Mouse (Mus musculus) erythroblast, adult 5-6 weeks (primary cell): ENCODE measurements around the gene Tcl1b1. TPM values are rescaled to one million over a fixed set of nuclear protein-coding genes. Genes with fewer than 3 reads are reported as not detected.
A peak's percentile ranks its signal among the peaks of the same experiment; 100 is the strongest.
"Not testable (repeated sequence)": the region's sequence is repeated elsewhere in the genome, so short reads cannot be mapped to it uniquely, and the experiment has no call there.

Experiments
- ATAC-seq: replicated peaks from 2 replicates; pipeline ENCODE4 v1.8.0; 2016; ENCODE audit warnings: moderate number of reproducible peaks, mild to moderate bottlenecking, moderate TSS enrichment, inconsistent platforms; ENCODE audit not compliant: poor library complexity, low FRiP score, severe bottlenecking
- total RNA-seq, 2 experiments: library from RNA; stranded (forward) in 1 of 2; stranded (reverse) in 1 of 2; fragments of 150-400 nt in 1 of 2; fragments of 200-764, 138-1000 nt in 1 of 2; gene quantifications; 2 replicates each; pipeline versions ENCODE4 v1.2.3 to v1.2.4; 2015 to 2017; ENCODE audit warnings: low replicate concordance in 2 of 2

The Tcl1b1 gene
- total RNA-seq (2015; ENCODE audit: low replicate concordance) (not detected in 2 replicates), total RNA-seq (2017; ENCODE audit: low replicate concordance) (not detected in 2 replicates)

DNA sequence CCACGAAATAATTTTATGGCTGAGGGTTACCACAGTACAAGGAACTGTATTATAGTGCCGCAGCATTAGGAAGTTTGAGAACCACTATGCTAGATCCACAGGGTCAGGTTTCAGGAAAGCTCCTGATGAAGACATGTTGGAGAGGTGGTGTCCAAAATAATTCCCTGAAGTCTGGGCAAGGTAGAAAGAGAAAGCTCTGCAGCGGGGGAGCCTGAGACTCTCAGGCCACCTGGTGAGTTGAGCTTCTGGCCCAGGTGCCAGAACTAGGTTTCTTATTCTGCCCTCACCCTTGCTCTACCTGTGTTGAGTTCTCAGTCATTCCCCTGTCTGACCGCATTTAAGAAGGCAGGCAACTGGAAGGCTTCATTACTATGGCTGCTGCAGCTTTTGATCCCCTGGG lies at the start of gene Tcl1b1:
TSS of gene Tcl1b1 (plus strand) at position 301 of the 400 bp plus-strand sequence.
- ATAC-seq = no peak

DNA sequence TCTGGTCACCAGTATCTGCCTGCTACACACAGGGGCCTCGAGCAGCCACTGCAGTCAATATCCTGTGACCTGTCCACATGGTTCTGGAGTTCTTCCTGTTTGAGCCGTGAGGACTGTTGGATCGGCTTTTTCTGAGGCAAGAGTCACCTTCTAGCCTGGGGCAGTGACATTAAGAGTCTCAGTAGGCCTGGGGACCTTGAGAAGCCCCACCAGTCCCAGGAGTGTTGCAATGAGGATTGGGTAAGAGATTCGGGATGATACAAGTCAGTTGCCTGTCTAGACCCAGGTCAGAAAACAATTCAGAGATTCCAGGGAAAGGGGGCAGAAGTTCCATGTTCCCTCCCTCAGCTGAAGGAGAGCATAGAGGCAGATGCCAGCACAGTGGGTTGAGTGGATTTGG lies 49.7 kb upstream of the Tcl1b1 start:
- no peak for ATAC-seq

DNA sequence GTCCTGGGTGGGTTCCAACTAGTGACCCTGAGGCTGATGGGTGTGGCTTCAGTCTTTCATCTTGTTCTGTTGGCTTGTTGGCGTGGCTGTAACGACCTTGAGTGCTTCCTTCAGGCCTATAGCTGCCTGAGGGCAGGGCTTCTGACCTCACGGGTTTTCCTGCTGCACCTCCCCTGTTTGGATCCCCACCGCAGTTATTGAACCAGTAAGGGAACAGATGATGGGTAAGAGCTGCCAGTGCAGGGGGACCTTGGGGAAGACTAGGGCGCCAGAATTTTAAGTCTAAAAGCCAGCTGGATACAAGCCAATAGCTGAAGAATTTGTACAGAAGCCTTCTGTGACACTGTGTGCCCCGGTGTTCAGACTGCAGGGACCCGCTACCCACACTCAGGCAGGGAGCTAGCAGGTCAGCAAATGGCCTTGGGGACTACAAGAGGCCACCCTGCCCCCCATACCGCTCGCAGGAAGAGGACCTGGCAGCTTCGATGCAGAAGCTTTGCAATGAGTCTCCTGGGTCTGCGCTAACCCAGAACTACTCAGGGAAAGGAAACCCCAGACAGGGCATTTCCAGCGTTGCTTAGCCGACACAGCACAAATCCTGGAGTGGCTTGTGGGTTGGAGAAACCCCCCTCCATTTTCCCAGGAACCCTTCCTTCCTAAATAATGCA lies 47.0 kb upstream of the Tcl1b1 start:
- ATAC-seq = no peak

DNA sequence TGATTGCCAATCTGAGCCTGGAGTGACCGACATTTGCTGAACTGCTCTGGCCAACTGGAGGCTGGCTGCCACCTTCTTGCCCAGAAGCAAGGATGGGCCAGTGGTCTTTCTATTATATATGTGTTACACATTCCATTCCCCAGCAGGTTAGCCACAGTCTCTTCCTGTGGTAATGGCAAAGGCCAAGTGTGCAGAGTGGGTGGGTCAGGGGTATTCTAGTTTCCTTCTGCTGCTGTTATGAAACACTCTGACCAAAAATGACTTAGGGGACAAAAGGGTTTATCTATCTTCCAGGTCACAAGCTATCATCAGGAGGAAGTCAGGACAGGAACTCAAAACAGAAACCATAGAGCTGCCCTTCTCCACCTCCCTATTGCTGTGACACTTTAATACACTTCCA lies 42.8 kb upstream of the Tcl1b1 start:
- no peak for ATAC-seq

DNA sequence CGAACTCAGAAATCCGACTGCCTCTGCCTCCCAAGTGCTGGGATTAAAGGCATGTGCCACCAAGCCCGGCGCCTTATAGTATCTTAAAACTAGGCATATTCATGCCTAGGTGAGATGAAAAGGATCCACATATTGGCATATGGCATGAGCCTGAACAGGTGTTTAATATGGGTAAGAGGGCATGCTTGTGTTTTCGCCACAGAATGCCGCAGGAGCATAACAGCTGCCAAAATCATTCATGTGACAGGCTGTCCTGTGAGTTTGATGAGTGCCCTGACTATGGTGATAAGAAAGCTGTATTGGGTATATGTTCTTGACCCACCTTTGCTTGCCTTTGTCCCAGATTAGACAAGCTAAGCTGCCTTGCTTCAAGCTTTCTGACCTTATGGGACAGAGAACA lies 34.1 kb upstream of the Tcl1b1 start:
- no peak for ATAC-seq

DNA sequence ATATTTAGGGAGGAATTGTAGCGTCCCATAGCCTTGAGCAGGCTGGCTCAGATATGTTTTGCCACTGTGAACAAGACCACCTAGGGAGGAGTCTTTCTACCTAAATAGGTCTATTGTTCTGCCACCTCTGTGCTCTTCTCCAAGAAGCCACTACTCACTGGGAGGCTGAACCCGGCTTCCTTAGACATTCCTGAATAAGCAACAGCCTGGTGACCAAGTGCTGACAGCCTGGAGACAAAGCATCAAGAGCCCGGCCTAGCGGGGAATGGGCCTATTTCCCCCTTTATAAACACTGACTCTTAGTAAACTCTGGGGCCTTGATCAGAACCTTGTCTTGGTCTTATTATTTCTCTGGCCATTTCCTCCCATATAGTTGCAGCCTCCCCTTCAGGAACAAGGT lies 33.0 kb upstream of the Tcl1b1 start:
- ATAC-seq = no peak

DNA sequence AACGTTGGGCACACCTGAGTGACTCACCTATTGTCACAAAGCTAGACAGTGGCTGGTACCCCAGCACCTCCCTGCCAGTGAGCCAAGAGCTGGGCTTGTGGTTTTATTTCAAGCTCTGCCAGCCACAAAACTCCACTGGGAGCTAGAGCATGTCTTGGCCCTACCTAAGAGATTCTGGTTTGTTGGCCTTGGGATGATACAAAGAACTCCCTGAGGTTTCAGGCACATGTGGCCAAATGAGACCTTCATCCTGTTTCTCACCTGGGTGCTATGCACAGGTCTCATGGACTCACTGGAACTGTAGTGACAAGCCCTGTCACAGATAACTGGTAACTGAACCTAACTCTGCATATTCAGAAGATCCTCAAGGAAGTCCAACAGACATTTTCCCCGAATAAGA lies 31.9 kb upstream of the Tcl1b1 start:
- ATAC-seq = no peak

DNA sequence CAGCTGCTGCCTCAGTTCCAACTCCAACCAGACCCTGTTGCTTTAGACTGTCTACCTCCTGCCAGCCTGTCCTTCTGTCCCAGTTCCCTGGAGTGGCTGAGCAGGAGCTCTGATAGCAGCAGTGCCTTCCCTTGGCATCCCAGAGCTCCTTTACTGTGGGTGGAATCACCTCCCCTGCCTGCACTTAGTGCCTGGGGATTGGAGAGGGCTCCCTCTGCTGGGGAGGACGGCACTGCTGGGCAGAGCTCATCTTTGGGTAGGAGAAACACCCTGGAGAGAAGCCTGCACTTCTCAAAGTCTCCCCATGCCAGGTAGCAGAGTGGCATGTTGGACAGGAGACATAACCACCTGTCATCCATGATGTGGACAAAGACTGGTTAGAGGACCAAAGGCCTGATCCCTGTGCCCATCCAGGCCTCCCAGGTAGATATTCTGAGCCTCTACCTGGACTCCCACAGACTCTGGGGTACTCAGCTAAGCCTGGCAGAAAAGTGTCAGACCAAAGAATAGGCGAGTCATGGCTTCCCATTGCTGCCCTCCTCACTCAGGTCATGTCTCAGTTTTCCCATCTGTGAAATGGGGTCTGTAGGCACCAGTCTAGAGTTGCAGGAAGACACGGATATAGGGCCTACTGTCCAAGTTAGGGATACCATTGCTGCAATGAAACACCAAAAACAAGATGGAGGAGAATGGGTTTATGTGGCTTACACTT lies 29.8 kb upstream of the Tcl1b1 start:
- peak; percentile 74 for ATAC-seq

DNA sequence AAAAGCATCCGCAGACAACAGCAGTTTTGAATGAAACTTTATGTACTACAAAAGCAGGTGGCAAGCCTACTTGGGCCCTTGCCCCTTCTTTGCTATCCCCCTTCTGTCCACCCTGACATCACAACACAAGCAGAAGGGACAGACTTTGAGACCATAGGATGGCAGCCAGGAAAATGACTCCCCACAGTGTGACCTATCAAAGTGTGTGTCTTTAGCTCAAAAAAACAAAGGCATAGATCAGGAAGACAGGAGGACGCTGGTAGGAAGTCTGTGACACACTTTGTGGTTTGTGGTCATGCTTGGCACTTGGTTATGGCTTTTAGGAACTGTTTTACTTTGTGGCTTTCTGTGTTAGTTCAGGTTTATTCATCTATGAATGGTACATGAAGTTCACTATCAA lies 25.3 kb upstream of the Tcl1b1 start:
- not testable (repeated sequence) for ATAC-seq

DNA sequence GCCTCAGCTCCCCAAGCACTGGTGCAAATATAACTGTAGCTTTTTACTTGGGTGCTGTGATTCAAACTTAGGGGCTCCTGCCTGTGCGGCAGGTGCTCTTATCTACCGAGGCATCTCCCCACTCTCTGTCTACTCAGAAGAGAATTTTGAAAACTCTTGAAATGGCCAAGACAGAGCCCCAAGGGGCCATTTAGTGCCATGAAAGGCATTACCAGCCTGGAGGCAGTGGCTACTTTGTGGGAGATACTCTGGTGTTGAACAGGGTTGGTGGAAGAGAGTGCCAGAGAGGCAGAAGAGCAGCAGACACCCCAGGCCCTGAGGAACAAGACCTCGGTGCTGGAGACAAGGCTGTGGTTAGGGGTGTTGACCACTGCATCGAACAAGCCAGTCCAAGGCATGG lies 24.7 kb upstream of the Tcl1b1 start:
- not testable (repeated sequence) for ATAC-seq

DNA sequence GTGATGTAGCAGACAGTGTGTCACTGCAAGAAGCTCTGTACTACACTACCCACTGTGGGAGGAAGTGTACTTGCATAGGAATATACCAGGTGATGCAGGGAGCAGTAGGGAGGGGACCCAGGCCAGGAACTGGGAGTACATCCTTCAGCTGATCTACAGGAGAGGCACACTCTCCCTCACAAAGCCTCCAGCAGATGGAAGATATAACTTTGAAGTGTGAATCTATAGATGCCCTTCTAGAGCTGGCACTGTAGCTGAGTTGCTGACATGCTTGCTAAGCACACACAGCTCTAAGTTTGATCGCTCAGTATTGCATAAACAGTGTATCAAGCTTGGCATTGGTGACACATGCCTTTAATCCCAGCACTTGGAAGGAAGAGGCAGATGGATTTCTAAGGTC lies 21.8 kb upstream of the Tcl1b1 start:
- not testable (repeated sequence) for ATAC-seq

DNA sequence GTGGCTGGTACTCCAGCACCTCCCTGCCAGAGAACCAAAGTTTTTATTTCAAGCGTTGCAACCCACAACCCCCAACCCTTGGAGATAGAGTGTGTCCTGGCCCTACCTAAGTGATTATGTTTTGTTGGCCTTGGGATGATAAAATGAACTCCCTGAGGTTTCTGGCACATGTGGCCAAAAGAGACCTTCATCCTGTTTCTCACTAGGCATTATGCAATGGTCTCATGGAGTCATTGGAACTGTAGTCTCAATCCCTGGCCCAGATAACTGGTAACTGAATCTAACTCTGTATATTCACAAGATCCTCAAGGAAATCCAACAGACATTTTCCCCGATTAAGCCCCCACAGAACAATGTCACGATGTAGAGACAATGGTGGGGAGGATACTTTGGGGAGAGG lies 16.4 kb upstream of the Tcl1b1 start:
- no peak for ATAC-seq

DNA sequence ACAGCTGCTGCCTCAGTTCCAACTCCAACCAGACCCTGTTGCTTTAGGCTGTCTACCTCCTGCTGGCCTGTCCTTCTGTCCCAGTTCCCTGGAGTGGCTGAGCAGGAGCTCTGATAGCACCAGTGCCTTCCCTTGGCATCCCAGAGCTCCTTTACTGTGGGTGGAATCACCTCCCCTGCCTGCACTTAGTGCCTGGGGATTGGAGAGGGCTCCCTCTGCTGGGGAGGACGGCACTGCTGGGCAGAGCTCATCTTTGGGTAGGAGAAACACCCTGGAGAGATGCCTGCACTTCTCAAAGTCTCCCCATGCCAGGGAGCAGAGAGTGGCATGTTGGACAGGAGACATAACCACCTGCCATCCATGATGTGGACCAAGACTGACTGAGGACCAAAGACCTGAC lies 14.6 kb upstream of the Tcl1b1 start:
- ATAC-seq = peak; percentile 67; the same call in 1 of the 2 replicates

DNA sequence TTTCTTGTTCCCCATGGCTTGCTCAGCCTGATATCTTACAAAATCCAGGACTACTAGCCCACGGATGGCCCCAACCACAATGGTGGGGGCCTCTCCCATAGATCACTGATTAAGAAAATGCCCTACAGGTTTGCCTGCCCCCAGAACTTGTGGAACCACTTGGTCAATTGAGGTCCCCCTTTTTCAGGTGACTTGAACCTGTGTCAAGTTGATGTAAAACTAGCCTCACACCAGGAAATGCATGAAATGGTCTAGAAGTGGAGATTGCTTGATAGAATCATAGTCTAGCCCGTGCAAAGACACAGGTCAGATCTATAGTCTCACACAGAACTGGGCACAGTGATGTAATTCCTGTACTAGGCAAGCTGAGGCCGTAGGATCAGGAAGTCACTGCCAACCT lies 13.8 kb upstream of the Tcl1b1 start, which contains the start of gene Tcl1b2:
TSS of gene Tcl1b2 (plus strand) at position 301 of the 400 bp plus-strand sequence.
- no peak for ATAC-seq

DNA sequence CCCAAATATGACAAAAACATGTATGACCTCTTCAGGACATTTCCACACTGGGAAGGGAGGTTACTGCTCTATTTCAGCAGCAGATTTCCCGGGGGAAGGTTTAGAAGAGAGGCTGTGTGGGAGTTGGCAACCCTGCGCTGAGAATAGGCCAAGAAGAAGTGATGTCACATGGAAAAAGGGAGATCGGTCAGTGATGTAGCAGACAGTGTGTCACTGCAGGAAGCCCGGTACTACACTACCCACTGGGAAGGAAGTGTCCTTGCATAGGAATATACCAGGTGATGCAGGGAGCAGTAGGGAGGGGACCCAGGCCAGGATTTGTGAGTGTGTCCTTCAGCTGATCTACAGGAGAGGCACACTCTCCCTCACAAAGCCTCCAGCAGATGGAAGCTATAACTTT lies 4.2 kb upstream of the Tcl1b1 start:
- ATAC-seq = not testable (repeated sequence)

DNA sequence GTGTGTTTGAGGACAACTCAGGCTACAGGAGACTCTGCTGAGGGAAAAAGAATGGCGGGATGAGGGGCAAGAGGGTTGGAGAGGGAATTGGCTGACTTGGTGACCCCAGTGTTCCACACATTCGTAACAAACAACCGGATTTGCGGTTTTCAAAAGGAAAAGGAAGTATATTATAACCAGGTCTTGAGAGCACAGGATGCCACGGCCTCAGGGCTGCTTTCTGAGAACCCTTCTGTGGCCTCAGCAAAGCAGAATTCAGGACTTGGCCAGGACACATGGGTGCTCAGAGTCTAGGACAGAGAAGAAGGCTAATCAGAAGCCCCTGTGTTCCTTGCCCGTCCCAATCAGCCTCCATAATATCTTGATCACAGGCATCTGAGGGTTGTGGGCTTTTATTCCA lies 648 bp upstream of the Tcl1b1 start:
- no peak for ATAC-seq

DNA sequence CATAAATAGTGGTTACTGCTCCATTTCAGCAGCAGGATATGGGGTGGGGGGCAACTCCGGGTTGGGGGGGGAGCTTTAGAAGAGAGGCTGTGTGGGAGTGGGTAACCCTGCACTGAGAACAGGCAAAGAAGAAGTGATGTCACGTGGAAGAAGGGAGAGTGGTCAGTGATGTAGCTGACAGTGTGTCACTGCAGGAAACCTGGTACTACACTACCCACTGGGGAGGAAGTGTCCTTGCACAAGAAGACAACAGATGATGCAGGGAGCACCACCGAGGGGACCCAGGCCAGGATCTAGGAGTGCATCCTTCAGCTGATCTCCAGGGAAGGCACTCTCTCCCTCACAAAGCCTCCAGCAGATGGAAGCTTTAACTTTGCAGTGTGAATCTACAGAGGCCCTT lies 7.2 kb downstream of the Tcl1b1 start:
- ATAC-seq = no peak

DNA sequence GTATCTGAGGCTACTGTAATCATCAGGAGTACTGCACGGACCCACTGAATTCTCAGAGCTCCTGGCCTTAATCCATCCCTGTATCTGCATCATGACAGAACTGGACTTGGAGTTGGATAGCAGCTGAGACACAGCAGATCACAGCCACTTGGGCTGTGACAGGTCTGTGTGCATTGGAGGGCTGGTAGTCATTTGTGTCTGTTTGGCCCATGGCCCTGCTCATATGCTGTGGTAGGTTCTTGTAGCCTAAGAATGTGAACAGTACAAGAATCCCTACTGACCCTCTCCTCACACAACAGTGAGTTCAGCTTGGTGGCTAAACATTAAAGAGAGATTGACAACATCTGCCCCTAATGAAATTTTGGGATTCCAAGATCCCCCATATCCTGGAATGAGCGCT lies 13.9 kb downstream of the Tcl1b1 start:
- ATAC-seq = no peak

DNA sequence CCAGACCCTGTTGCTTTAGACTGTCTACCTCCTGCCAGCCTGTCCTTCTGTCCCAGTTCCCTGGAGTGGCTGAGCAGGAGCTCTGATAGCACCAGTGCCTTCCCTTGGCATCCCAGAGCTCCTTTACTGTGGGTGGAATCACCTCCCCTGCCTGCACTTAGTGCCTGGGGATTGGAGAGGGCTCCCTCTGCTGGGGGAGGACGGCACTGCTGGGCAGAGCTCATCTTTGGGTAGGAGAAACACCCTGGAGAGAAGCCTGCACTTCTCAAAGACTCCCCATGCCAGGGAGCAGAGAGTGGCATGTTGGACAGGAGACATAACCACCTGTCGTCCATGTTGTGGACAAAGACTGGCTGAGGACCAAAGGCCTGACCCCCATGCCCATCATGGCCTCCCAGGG lies 14.8 kb downstream of the Tcl1b1 start:
- ATAC-seq = peak; percentile 93

DNA sequence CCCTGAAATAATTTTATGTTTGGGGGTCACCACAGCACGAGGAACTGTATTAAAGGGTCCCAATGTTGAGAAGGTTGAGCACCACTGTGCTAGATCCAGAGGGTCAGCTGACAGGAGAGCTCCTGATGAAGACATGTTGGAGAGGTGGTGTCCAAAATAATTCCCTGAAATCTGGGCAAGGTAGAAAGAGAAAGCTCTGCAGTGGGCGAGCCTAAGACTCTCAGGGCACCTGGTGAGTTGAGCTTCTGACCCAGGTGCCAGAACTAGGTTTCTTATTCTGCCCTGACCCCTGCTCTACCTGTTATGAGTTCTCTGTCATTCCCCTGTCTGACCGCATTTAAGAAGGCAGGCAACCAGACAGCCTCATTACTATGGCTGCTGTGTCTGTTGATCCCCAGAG lies 16.6 kb downstream of the Tcl1b1 start, which contains the start of gene Tcl1b5:
TSS of gene Tcl1b5 (plus strand) at position 301 of the 400 bp plus-strand sequence.
- not testable (repeated sequence) for ATAC-seq

DNA sequence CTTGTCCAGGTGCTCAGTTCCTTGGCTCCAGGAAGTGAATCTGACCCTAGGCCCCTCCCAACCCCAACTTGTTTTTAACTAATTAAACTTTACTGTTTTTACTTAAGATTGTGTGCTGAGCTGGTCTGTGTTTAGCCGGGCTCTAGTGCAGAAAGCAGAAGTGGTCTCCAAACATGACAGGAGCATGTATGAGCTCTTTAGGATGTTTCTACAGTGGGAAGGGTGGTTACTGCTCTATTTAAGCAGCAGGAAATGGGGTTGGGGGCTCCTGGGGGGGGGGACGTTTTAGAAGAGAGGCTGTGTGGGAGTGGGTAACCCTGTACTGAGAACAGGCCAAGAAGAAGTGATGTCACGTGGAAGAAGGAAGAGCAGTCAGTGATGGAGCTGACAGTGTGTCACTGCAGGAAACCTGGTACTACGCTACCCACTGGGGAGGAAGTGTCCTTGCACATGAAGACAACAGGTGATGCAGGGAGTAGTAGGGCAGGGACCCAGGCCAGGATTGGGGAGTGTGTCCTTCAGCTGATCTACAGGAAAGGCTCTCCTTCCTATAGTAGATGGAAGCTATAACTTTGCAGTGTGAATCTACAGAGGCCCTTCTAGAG lies 21.7 kb downstream of the Tcl1b1 start:
- not testable (repeated sequence) for ATAC-seq
